Mouse (Mus musculus) frontal cortex, postnatal 14 days (tissue): ENCODE measurements around the gene Emc8.

ENCODE experiments used
- DNase-seq, 2 experiments: peaks; one replicate each; pipeline ENCODE4 v3.0.0; 2022; ENCODE audit warnings: low spot score in 2 of 2

Gene Emc8

DNA sequence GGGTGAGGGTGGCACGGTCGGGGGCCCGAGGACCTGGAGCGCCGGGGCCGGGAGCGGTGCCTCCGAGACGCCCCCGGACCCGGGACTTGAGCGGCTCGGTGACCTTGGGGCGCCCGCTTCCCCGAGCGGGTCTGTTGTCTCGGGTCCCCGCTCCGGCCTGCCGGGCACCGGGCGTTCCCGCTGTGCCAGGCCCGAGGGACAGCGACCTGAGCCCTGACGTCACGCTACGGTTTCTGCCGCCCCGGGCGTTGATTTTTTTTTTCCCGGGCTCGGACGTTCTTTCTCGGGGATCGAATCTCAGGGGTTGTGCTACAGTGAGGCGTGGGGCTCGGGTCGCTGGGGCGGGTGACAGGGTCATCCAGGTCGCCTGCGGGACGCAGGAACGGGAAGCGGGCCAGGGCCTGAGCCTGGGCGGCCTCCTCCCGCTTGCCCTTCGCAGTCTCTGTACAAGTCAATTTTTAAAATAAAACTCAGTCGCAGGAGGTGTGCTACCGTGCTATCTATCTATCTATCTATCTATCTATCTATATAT, at the start of gene Emc8:
Gene Emc8, minus strand, starts transcription at position 200 of the 532 bp plus-strand sequence.
- DNase-seq, result no peak

GRCm38 (mm10) chr8:120715996-120716680, 47.8 kb upstream of the Emc8 start:
- DNase-seq, result no peak

DNA sequence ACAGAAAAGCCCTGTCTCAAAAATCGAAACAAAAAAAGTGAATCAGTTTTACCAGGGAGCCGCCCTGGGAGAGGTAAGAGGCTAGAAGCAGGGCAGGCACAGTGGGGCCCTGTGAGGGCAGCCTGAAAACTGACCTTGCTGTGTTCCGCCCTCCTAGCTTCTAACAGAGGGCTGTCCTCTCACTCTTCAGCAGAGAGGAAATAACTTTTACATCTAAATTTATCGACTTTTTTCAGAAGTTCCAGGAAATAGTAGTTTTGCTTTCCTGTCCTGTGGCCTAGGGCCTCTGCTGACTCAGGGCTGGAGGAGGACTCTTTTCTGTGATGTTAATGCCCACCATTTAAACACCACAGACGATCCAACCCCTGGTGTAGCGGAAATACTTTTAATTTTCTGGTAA, 46.8 kb upstream of the Emc8 start:
- no peak for DNase-seq

- DNase-seq, result no peak
Observed at GRCm38 (mm10) chr8:120709176-120709575, 40.8 kb upstream of the Emc8 start.

DNA sequence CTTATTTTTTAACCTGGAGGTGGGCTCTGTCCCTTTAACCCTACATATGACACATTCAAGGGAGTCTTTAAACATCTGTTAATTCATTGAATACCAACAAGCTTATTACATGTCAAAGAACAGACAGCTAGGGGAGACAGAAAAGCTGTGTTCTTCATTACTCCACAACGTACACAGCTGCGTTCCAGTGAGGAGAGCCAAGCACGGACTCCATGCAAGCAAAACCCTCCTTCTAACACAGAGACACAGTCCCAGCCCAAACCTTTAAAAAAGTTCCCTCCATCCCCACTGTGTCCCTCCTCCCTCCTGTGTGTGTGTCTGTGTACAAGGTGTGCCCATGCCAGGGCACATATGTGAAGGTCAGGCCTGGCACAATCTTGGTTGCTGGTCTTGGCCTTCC, 37.8 kb upstream of the Emc8 start:
- no peak for DNase-seq

DNA sequence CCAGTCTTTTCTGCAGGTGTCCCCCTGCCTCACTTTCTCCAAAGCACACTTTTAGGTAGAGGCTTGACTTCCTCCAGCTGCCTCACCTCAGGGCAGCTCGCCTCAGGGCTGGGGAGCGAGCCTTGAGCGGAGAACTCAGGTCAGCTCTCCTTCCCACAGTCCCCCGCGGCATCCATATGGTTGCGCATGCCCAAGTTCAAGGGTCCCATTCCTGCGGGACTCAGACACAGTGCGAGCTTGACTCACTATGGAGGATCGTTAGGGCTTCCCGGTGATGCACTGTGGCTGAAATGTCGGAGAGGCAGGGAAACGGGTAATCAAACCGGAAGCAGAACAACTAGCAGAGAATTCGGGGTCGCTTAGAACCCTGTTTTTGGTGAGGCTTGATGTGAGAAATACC, 36.8 kb upstream of the Emc8 start:
- no peak for DNase-seq

DNA sequence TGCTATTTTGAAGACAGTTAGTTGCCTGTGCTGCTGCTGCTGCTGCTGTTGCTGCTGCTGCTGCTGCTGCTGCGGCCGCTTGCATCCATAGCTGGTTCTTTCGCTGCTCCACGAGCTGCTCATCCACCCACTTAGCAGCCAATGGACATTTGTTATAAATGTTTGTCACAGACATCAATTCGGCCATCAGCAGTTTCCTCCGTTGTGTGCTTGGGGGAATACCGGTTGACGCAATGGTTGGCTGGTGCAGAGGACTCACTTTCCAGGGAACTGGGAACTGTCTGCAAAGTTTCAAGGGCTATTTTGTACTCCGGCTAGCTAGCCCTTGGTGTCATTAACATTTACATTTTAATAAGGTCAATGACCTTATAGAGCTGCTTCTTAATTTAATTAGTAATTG, 35.8 kb upstream of the Emc8 start:
- DNase-seq, result no peak

- DNase-seq, result no peak
Observed at GRCm38 (mm10) chr8:120701758-120702465, 33.5 kb upstream of the Emc8 start.

DNA sequence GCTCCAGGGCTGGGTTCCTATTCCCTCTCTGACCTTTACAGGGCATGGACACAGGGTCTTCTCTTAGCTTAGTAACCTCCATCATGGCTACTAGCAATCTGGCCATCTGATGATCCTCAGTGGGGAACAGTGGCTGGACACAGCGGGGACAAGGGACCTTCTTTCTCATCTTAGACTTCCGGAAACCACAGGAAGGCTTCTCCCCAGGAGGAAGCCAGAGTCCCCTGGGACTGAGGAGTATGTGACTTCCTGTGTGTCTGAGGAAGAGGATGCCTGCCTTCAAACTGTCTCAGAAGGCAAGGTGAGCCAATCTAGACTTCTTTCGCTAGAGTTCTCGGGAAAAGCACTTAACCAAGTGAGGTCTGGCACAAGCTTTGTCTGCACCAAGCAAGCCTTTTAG, 31.7 kb upstream of the Emc8 start:
- no peak for DNase-seq

DNA sequence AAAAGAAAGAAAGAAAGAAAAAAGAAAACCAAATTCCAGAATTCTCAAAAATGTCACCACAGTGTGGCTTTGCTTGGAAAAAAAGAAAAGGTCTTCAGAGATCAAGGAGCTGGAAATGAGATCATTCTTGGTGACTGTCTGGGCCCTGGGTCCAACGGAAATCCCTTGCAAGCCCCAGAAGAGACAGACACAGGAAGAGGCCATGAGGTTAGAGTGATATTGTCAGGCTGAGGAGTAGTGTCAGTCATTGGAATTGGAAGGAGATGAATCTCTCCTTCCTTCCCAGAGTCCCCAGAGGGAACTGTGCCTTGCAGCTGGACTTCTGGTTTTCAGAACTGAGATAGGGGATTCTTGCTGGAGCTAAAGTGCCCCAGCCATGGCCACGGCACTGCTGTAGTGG, 31.2 kb upstream of the Emc8 start:
- no peak for DNase-seq

DNA sequence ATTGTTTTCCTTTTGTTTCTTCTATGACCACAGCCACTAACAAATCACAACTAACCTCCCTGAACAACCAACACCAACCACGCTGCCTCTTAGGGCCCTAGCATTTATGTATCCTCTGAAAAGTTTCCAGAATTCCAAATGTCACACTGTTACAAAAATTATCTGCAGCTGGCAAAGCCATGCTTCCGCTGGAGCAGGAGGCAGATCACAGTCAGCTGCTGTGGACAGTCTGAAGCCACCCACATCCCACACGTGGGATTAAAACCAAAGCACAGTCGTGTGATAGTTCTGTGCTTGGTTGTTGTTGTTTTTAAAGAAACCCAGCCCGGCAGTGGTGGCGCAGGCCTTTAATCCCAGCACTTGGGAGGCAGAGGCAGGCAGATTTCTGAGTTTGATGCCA, 30.7 kb upstream of the Emc8 start:
- no peak for DNase-seq

GRCm38 (mm10) chr8:120698426-120698825, 30.1 kb upstream of the Emc8 start:
- no peak for DNase-seq

DNA sequence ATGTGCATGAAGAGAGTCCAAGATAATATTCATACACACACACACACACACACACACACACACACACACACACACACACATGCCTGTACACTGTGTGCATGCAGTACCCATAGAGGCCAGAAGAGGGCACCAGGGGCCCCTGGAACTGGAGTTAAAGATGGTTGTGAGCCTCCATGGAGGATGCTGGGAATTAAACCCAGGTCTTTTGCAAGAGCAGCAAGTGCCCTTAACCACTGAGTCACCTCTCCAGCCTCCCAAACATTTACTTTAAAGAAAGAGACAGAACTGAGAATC, 29.6 kb upstream of the Emc8 start:
- no peak for DNase-seq

DNA sequence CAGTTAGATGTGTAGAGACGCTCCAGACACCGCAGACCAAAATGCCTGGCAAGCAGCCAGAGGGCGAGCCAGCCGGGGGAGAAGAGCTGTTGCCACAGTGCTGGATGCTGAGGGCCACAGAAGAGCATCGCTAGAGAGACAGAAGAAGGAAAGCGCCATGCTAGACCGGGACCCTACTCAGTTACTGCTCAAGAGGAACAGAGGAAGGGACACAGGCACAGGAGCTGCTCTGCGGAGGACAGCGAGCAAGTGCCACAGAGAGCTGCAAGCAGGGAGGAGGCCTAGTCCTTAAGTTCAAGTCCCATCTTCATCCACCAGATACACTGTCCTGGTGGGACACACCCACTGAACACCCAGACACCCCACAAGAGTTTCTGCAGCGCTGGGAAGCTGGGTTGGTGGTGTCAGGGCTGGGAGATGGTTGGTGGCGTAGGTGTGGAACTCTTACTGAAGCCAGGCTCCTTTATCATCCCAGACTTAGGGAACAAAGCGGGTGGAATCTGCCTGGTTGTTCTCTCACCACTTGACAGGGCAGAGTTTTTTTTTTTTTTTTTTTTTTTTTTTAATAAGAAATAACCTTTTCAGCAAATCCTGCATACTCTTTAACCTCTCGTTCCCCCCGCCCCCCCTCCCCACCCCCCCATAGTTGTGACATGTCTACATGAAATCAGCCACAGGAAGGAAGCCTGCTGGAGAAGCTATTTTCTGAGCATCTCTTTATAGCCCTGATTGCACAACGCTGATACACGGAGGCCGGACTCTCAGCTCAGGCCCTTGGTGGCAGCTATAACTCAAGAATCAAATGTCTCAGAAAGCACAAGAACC, 29.0 kb upstream of the Emc8 start:
- DNase-seq, result no peak

GRCm38 (mm10) chr8:120696401-120697153, 28.2 kb upstream of the Emc8 start:
- DNase-seq, result no peak

DNA sequence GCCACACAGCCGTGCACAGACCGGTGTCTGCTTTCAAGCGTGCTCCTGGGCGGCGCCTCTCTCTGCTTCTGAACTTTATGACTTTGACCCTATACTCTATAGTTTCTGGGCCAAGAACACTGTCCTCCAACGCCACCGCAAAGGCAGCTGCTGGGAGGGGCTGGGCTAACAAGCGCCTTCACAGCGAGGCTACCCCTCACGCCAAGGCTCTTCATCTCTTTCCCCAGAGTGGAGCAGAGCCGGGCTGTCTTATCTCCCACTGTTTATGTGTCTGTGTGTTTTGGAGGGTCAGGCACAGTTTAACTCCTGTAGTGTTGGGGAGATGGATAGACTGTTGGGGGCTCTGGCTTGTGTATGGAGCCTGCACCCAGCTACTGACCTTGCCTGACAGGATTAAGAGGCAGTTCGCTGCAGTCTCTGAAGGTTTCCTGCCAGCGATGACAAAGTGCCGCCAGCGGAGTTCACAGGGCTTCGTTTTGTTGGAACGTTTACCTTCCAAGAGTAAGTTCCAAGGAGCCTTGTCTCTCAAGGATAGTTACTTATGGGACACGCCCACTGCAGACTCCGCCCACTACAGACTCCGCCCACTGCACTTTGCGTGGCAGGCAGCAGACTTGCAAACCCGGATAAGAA, 25.6 kb upstream of the Emc8 start:
- DNase-seq, result no peak

GRCm38 (mm10) chr8:120692934-120693333, 24.6 kb upstream of the Emc8 start:
- DNase-seq, result no peak

GRCm38 (mm10) chr8:120688511-120688910, 20.1 kb upstream of the Emc8 start:
- DNase-seq, result no peak

DNA sequence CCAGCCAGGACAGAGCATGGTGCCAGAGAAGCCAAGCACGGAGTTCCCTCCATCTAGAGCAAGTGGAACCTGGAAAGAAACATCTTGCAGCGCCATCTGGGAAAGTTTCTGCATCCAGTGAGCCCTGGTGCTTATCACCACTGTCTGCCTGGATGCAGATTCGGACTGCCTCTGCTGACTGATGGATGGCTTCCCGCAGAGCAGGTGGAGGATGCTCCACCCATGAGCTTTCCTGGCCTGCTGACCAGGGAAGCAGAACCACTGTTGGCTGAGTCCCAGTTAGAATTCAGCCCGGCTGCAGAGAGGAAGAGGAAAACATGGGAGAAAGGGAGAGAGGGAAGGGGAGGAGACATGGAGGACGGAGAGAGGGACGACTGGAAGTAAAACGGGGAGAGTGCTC, 19.4 kb upstream of the Emc8 start:
- DNase-seq, result no peak

DNA sequence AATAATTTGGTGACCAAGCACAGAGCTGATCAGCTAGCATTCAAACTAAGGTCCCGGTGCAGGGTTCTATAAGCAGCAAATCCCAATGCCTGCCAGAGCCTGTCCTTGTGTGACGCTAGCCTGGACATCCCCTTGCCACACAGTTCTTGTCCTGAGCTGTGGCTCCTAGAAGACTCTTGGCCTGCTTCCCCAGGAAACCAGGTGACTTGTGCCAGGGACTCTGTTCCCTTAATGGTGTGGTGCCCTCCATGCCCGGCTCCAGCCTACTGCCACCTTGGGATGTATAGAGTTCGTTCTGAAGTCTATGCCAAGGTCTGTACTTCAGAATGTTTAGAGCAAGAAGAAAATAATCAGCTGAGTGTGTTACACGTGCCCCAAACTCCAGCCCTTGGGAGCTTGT, 18.2 kb upstream of the Emc8 start:
- DNase-seq, result no peak

- no peak for DNase-seq
Observed at GRCm38 (mm10) chr8:120686051-120686450, 17.7 kb upstream of the Emc8 start.

DNA sequence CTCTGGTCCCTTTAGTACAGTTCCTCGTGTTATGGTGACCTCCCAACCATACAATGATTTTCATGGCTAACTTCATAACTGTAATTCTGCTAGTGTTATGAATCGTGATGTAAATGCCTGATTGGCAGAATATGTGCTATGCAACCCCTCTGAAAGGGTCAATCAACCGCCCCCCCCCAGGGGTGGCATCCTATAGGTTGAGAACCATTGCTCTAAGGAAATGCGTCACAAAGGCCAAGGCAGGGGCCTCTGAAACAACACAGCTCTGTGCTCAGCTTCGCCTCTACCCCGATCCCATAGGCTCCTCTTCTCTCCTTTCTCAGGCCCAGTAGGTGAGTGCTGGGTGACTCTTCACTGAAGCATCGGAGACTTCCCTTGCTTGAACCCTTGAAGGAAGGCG, 17.2 kb upstream of the Emc8 start:
- no peak for DNase-seq
